Mouse (Mus musculus): Measurements from ENCODE around the gene 4921509C19Rik.
"Not testable (repeated sequence)": the region's sequence is repeated elsewhere in the genome, so short reads cannot be mapped to it uniquely, and the experiment has no call there.

The 4921509C19Rik gene

DNA sequence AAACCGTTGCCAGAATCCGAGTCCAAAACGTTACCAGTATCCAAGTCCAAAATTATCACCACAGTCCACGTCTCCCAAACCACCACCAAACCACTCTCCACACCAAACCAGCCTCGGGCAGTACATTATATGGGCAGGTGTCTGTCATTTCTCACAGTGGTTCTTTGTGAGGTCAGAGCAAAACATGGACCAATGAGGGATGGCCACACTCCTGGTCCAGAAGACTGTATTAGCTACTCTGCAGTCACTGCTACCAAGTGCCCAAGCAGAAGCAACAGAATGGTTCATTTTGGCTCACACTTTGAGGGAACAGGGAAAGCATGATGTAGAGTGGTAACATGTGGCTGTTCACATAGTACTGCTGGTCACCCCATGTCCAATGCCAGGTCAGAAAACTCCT, at the start of gene 4921509C19Rik:
Gene 4921509C19Rik (minus strand): TSS at position 101 of the 400 bp plus-strand sequence.
- not testable (repeated sequence) for DNase-seq

DNA sequence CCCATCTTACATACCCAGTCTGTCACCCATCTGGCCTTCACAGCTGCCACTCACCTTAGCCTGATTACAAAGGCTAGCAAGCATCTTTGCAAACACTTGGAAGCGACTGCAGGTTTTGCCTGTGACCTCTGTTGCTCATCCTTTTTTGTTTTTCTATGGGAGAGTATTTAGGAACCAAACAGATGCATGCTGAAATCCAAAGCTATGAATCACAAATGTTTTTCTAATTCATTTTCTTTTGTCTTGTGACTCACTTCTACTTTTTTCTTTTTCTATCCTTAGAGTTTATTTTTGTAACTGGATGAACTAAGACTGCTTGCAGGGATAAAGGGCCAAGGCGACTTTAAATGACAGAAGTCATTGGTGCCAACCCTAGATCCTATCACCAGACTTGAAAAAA, 49.6 kb upstream of the 4921509C19Rik start:
- no peak for DNase-seq

DNA sequence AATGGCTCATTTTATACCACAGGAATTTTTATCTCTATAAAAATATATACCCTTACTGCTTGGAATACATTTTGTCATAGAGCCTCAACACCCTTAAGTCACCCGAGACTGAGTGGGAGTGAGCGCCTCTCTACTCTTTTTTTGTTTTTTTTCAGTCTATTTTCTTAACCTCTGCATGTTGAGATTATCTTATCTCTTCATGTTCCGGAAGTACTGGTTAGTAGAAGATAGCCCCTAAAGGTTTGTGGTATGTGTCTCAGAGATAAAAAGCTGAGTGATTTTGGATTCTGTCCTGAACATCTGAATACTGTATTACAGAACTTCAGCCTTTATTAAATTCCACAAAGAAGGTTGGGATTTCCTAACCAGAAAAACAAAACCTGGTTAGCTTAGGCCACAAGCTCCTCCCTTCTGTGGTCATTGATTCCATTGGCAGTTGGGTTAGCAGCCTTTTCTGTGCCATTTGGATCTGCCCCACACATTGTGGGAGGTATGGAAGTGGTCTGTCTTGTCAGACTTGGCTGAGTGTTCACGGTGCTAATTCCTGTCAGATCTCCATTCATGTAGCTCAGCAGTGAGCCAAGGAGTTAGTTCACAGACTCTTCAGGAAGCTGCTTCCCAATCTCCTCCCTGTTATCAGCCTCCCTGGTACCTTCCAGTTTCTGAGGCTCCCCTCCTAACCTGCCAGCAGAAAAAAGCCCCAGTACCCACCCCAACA, 48.5 kb upstream of the 4921509C19Rik start:
- no peak for DNase-seq

DNA sequence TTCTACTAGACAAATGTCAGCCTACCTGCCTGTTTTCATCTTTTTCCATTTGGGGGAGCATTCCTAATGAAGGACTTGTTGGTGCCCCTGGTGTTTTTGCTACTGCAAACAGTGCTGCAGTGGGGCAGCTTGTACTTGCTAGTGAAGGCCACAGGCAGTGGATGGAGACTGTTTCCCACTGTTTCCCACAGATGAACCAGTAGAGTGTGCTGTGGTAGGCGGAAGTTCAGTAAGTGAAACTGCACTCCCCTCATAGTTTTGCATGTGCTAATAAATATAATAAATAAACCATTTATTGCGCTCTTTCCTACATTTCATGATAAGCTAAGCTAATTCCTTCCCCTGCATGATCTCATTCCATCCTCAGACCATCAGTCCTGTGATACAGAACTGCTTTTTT, 43.0 kb upstream of the 4921509C19Rik start:
- no peak for DNase-seq

DNA sequence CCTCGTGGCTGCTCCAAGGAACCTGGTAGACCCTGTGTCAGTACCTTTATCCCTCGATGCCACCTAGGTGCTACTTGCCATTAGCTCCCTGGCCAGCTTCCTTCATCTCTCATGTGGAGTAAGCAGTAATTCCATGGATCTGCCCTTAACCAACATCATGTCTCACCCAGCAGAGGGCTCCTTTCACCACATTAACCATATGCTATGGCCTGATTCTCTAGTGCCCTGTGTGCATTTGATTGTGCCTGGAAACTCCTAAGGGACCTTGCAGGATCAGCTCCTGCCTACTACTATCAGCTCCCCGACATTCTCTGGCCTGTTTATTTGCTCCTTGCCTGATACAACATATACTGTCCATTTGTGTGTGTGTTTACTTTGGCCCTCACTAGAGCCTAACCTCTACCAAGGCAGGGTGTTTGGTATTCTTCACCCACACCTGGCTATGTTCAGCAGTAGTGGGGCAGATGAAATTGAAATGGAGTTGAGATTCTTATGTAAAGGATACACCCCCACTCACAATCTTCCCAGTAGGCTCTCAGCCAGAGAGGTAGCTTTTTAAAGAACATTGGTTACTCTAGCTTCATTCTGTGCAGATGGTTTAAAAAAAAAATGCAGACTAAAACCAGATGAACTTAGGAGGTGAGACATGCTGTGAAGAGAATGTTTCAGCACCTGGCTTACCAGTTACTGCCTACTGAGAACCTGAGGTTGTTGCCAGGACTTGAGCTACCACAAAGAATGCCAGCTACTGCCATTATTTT, 37.8 kb upstream of the 4921509C19Rik start:
- no peak for DNase-seq

DNA sequence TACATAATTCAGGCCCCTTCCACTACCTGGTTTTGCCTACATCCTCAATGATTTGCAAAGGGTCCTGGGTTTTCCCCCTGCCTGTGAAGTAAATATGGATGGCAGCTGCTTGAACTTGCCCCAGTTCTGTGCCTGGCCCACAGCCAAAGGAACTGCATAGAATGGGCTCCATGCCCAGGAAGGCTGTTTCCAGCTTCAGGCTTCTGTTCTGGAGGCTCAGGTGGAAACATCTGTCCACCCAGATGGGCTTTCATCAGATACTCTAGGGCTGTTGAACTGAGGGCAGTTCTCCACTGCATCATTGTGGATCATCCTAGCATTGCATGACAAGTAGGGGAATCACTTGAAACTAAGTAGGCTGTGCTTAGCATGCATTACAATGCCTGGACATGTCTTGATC, 36.2 kb upstream of the 4921509C19Rik start:
- peak; percentile 64 for DNase-seq

DNA sequence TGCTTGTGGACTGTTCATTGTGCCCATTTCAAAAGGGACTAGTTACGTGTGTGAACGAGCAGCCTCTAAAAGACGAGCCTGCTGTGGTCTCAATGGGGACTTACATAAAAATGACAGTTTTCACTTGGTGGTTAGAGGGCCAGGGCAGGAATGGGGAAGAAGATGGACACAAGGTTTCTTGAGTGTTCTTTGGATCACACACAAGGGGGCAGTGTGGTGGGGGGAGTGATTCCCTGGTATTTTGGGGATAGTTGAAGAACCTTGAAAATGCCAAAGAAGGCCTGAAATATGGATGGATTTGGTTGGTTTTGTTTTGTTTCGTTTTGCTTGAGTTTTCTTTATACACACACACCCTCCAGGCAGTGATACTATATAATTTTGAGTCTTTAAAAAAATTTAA, 28.3 kb upstream of the 4921509C19Rik start:
- no peak for DNase-seq

DNA sequence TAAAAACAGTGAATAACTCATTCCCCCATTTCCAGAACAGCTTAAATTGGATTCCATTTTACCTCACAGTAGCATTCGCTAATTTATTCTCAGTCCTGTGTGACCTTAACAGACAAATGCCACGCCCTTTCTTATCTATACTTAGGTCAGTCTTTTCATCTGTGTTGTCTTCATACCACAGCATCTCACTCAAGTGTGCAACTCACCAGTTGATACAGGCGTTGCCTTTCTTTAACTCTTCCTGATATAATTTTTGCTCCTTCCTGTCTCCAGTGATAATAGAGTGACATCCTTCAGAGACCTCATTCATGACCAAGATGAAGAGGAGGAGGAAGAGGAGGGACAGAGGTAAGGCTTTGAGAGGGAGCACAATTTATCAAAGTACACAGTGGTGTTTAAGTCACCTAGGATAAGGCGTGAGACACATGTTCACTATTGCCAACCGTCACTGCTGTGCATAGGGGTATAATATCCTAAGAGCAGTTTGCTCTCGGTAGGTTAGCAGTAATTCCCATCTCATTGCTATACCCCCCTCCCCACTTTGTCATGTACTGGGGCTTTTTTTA, 24.6 kb upstream of the 4921509C19Rik start:
- no peak for DNase-seq

DNA sequence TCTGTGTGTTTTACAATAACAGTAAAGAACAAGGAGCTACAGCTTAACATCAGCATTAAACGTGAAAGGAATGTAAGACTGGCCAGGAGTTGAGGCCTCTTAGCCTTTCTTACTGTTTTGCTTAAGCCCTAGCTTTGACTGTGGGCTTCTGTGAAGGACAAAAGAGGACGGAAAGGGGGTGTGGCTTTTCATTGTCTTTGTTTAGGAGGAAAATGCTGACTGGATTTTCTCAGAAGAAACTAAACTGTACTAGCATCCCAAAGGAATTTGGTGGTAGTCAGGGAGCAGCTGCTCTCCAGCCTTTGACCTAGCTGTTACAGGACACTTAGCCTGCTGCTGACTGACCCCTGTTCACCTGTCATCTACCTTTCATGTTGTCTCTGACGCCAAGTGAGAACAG, 22.4 kb upstream of the 4921509C19Rik start:
- DNase-seq: no peak

DNA sequence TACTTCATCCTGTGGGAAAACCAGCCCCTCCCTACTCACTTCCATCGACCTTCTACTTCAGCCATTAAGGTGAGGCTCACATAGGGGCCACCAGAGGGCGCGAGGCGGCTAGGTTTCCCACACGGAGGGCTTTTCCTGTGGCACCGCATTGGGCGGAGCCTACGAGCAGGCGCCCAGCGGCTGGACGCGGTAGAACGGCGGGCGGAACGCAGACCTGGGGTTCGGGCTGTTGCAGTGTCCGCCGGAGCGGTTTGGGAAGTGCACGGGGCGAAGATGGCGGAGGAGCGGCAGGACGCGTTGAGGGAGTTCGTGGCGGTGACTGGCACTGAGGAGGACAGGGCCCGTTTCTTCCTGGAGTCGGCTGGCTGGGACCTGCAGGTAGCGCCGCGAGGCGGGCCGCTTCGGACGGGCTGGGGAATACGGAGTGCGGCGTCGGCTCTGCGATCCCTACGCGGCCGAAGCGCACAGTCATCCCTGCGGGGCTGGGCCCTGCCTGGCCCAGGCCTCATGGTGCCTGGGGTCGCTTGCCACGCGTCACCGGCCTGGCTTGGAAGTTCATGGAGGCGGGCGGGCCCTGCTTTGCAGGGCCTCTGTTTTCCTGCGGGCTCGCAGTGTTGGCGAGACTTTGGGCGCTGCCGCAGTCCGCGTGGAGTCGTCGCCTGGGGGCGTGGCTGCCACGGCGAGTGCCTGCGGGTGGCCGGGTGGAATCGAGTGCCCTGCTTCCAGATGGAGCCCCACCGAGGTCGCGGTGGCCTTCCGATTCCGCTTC, 18.3 kb upstream of the 4921509C19Rik start, which contains the start of gene Nsfl1c:
Gene Nsfl1c (plus strand): TSS at position 148 of the 769 bp plus-strand sequence.
- DNase-seq: peak; percentile 97

DNA sequence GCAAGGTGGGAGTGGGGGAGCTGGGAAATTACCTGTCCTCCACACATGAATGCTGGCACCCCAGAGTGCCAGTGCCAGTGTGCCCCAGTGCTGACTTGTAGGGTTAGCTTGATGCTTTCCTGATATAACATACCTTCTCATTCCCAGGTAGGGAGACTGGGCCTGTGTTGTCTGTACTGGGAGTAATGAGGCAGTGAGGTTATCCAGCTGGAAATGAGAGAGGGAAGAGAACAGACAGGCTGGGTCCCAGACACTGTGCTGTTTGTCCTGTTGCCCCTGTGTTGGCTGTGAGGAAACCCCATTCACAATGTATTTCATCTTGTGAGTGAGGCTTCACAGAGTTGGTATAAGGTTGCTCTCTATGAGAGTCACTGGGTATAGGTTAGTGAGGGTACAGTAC, 10.5 kb upstream of the 4921509C19Rik start:
- no peak for DNase-seq

DNA sequence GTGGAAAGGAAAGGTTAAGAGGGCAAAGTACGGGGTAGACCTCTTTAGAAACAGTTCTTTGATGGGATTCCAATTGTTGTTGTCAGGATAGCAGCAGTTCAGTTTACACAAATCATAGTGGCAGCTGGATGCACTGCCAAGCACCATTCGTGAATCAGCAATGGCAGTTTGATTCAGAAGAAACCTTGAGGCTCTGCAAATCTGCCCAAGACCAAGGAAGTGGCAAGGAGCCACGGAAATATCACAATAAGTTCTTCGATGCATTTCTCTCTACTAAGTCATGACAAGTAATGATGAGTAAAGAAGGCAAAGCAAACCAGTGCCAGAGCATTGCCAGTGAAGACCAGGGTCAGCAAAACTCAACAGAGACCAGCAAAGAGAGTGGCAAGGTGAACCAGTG, 41.0 kb downstream of the 4921509C19Rik start:
- DNase-seq: not testable (repeated sequence)

DNA sequence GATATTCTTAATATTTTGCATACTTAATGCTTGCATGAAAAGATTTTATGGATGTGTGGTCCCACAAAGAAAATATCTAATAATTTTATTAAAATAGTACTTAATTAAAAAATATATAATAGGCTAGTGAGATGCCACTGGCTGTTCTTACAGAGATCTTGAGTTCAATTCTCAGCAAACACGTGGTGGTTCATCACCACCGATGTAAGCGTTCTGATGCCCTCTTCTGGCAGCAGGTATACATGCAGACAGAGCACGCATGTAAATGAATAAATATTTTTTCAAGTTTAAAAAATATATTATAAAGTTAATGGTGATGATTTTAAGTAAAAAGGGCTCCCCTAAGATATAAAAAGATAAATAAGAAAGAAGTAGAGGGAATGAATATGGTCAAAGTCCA, 41.8 kb downstream of the 4921509C19Rik start:
- not testable (repeated sequence) for DNase-seq

Measured in right cerebral cortex, postnatal 4 days (tissue).